Mouse (Mus musculus) layer of hippocampus, adult 18-20 months (tissue): ENCODE measurements around the gene Dab1. TPM values are rescaled to one million over a fixed set of nuclear protein-coding genes. Genes with fewer than 3 reads are reported as not detected.

ENCODE experiments used
- DNase-seq, 2 experiments: peaks; one replicate each; pipeline ENCODE4 v3.0.0; 2022; ENCODE audit warnings: low spot score in 2 of 2
- total RNA-seq, 2 experiments: library from RNA; stranded (reverse); gene quantifications; 2 replicates each; pipeline ENCODE4 v1.2.3; 2021

Dab1 gene
- total RNA-seq, 2 experiments from 2014 or later, result 146 to 158 TPM

DNA sequence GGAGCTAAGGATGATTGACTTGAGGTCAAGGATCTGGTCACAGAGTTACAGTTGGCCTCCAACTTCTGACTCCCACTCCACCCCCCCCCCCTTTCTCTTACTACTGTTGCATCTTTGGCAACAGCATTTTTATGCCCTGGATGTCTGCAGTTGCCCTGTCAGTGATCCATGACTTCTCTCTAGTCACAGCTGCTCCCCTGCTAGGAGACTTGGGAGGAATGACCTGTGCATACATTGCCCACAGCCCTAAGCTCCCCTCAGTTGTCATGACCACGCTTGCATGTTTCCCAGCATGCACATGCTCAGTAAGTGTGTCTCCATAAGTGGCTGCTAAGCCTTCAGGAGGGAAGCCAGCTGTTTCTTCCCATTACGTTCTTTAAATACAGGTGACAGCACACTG lies 936.2 kb downstream of the Dab1 start:
- DNase-seq, result no peak

- peak in 1 of 2 experiments; percentile 36 for DNase-seq
Observed at GRCm38 (mm10) chr4:104563512-104563911, 944.4 kb downstream of the Dab1 start.

GRCm38 (mm10) chr4:104570523-104570922 lies 951.4 kb downstream of the Dab1 start:
- no peak for DNase-seq

- DNase-seq, result no peak
Observed at GRCm38 (mm10) chr4:104572440-104572839, 953.3 kb downstream of the Dab1 start.

GRCm38 (mm10) chr4:104573419-104573818 lies 954.3 kb downstream of the Dab1 start:
- no peak for DNase-seq

GRCm38 (mm10) chr4:104578370-104578769 lies 959.2 kb downstream of the Dab1 start:
- no peak for DNase-seq

DNA sequence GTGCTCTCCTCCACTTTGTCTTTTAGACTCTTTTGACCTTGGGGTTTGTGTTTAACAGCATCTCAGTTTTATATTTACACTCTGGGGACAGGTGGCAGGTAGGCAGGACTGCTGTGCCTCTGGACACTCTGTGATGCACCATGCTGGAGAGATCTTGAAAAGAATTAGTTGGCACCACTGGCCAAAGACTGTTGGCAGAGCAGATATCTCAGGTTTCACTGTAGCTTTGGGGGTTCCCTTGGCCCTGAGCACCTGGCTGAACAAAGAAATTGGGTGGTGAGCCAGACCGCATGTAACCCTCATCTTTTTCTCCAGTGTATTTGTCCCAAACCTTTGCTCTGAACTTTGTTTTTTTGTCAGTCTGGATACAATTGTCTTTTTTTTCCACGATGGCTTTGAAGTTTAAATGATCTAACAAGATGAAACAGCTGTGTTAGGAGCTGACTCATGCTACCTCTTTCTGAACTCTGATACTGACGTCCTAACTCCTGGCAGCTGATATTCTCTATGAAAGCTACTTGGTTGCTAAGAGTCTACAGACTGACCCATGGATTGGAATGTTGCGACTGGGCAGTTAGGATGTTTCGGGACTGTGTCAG lies 960.9 kb downstream of the Dab1 start:
- no peak for DNase-seq

DNA sequence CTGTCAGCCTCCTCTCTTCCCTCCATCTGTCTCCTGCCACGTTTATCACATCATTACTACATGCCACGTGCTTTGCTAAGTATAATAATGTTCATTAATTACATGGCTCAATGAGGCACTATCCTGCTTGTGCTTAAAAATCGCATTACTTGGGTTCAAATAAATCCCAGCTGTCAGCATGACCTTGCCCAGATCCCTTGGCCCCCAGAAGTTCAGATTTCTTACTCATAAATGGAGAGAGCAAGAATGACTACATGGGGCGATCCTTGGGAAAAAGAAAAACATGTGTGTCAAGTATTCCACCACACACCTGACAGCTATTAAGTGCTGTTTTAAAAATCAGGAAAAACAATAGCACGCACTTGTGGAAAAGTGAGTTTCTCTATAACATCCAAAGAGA lies 963.6 kb downstream of the Dab1 start:
- no peak for DNase-seq

GRCm38 (mm10) chr4:104587826-104588225 lies 968.7 kb downstream of the Dab1 start:
- DNase-seq, result no peak

- no peak for DNase-seq
Observed at GRCm38 (mm10) chr4:104596936-104597335, 977.8 kb downstream of the Dab1 start.

DNA sequence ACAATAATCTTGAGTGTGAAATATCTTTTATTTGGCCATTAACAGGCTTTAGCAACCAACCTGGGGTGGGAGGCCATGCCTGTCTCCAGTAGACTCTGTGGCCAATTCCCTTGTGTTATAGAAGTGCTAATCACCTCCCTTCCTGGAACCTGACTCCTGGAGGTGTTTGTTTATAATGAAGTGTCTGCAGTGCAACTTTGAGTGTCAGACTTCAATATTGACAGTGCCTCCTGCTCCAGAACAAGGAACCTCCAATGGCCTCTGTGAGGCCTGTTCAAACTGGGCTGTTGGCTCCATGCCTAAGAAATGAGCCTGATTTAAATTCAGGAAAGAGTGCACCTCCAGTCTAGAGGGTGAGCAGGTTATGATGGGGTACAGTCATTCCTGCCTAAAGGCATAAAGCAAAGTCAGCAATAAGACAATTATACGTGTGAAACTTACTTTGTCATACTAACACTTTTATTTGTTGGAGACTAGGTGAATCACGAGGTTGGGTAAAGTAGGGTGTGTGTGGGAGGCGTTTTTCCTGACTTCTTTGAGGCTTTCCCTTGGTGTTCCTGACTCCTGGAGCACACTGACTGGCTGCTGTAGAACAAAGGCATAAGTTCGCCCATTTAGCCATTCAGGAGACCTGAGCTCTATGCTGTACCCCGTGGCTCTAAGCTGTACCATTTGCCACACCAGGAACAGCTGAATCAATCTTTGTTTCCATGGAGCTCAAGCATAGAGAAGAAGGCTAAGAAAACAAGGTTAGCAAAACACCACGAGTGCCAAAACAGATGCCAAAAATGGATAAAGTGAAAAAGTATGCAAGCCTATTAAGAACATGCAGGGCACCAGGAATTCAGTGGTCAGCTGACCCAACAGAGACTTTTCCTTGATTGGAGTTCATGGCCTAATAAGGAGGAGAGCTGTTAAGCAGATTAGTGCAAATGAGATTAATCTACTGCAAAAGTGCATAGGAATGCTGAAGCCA lies 978.6 kb downstream of the Dab1 start:
- no peak for DNase-seq

DNA sequence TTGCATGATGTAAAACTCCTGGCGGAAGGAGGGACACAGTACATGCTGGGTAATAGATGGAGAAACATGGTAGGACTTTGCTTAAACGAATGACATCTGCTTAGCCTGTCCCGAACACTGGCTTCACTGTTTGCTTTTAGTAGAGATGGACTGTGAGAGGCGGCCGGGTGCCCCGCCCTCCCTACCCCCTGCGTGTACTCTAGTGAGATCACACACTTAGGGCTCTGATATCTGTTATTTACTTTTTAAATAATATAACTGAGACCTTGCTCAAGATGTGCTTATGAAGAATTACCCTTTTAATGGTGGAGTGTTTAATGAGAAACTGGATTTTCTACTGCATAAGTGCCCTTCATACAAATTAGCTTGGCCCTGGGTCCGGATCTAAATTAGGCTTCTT lies 983.6 kb downstream of the Dab1 start:
- DNase-seq, result no peak

GRCm38 (mm10) chr4:104604298-104604697 lies 985.1 kb downstream of the Dab1 start:
- no peak for DNase-seq

GRCm38 (mm10) chr4:104606881-104607280 lies 987.7 kb downstream of the Dab1 start:
- DNase-seq, result no peak

DNA sequence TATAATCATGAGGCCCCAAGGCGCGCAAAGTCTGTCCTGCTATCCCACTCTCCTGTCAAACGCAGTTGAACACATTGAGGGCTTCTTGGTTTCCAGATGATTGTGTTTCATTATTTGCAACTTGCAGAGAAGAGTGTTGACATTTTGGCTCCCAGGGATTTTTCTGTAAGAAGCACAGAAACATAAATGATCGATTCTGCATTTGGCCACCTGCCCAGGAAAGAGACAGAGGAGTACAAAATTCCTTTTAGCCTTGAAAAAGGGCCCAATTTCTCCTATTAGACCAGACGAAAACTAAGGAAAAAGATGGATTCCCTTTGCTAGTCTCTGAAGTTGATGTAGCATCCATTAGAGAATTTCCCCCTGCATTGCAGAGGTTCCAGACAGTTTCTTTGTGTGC lies 988.5 kb downstream of the Dab1 start:
- DNase-seq, result peak in 1 of 2 experiments; percentile 48

- no peak for DNase-seq
Observed at GRCm38 (mm10) chr4:104619452-104619851, 1000.3 kb downstream of the Dab1 start.

GRCm38 (mm10) chr4:104625316-104625715 lies 1006.2 kb downstream of the Dab1 start:
- no peak for DNase-seq

DNA sequence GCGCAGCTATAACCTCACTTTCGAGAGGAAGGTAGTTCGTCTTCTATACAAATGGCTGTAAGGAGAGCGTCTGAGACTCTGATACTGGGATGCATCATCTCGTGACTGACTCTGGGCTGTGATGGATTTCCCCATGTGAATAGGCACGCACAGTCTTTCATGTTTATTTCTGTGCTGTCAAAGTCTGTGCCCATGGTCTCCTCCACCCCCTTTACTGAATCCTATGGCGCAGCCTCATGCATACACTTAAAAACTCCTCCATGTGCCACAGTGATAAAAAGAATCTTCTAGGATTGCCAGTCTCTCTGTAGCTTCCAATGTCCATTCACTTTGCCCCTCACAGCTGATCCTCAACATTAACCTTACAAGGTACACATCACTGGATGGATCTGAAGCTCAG lies 1009.5 kb downstream of the Dab1 start:
- DNase-seq, result no peak

GRCm38 (mm10) chr4:104637016-104637415 lies 1017.9 kb downstream of the Dab1 start:
- no peak for DNase-seq

DNA sequence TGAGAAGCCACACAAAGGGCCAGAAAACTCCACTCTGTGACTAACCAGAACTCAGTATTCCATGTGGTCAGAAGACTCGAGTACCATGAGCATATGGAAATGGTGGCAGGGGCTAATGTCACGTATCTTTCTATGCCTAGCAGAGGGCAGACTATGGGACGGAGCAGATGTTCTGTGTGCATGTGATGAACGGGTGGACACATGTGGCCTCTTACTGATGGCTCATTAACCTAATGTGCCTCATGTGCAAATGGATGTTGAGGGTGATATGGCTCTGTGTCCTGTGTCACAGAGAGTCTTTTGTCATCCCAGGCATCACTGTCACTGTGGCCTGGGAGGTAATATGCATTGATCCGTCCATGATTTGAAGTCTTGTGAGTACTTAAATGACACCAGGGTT lies 1021.5 kb downstream of the Dab1 start:
- DNase-seq, result no peak

GRCm38 (mm10) chr4:104642761-104643469 lies 1023.8 kb downstream of the Dab1 start:
- DNase-seq, result peak in 1 of 2 experiments; percentile 68
